ENCODE assay signal across 35 mouse cellular contexts in genomic region chr10:42002436-42002835, GRCm38 (mm10).
"Had no signal": no experiment of that assay in that cellular context is flagged by ENCODE, and none has a peak within 500 bp of the region (broad histone marks: within the 10 kb centered on the region; RNA-seq: fewer than 3 reads in every experiment).

No protein-coding gene starts in this region.

- DNase-seq: heart, postnatal 10 days; heart, postnatal 14 days; heart, postnatal 36 days; heart, postnatal 4 days; kidney, adult 11 months; kidney, adult 18-20 months; kidney, adult 2 months; kidney, adult 8-10 months; kidney, adult 9 months; kidney, postnatal 10 days; kidney, postnatal 14 days; kidney, postnatal 25 days; kidney, postnatal 36 days; kidney, postnatal 4 days; layer of hippocampus, adult 9-11 months; layer of hippocampus, postnatal 36 days had no signal

- H3K4me3 ChIP-seq: heart, embryonic 12.5 days; heart, embryonic 13.5 days; heart, embryonic 15.5 days; hindbrain, embryonic 10.5 days; hindbrain, embryonic 12.5 days; hindbrain, embryonic 13.5 days; hindbrain, embryonic 15.5 days; intestine, embryonic 15.5 days; kidney, embryonic 15.5 days; layer of hippocampus, adult 2 months; left cerebral cortex, adult 2 months had no signal

- H3K27me3 ChIP-seq: heart, embryonic 13.5 days; heart, embryonic 15.5 days; hindbrain, embryonic 12.5 days; hindbrain, embryonic 13.5 days; hindbrain, embryonic 15.5 days; intestine, embryonic 15.5 days; kidney, embryonic 15.5 days had no signal

- H3K9ac ChIP-seq: heart, embryonic 12.5 days; heart, embryonic 13.5 days; heart, embryonic 15.5 days; hindbrain, embryonic 12.5 days; hindbrain, embryonic 13.5 days; hindbrain, embryonic 14.5 days; hindbrain, embryonic 15.5 days; intestine, embryonic 15.5 days; kidney, embryonic 15.5 days had no signal

- H3K9me3 ChIP-seq: heart, embryonic 12.5 days; heart, embryonic 13.5 days; heart, embryonic 15.5 days; hindbrain, embryonic 10.5 days; hindbrain, embryonic 12.5 days; hindbrain, embryonic 13.5 days; hindbrain, embryonic 15.5 days; intestine, embryonic 15.5 days; kidney, embryonic 15.5 days had no signal

- H3K36me3 ChIP-seq: heart, embryonic 12.5 days; heart, embryonic 13.5 days; heart, embryonic 15.5 days; hindbrain, embryonic 10.5 days; hindbrain, embryonic 12.5 days; hindbrain, embryonic 13.5 days; intestine, embryonic 15.5 days; kidney, embryonic 15.5 days had no signal

- H3K4me2 ChIP-seq: heart, embryonic 11.5 days; heart, embryonic 12.5 days; heart, embryonic 13.5 days; heart, embryonic 15.5 days; hindbrain, embryonic 12.5 days; hindbrain, embryonic 13.5 days; hindbrain, embryonic 14.5 days; hindbrain, embryonic 15.5 days; intestine, embryonic 15.5 days; kidney, embryonic 15.5 days had no signal

- H3K4me1 ChIP-seq: hindbrain, embryonic 13.5 days; hindbrain, embryonic 15.5 days; intestine, embryonic 15.5 days; kidney, embryonic 15.5 days had no signal

- H3K27ac ChIP-seq: heart, embryonic 13.5 days; heart, embryonic 15.5 days; hindbrain, embryonic 10.5 days; hindbrain, embryonic 12.5 days; hindbrain, embryonic 13.5 days; hindbrain, embryonic 14.5 days; hindbrain, embryonic 15.5 days; hindbrain, postnatal 0 days; intestine, embryonic 15.5 days; kidney, embryonic 15.5 days; kidney, postnatal 0 days; layer of hippocampus, adult 2 months; left cerebral cortex, adult 2 months had no signal

- ATAC-seq: hindbrain, embryonic 16.5 days; hindbrain, postnatal 0 days; inflammation-experienced regulatory T-cells, adult 6 months; intestine, embryonic 15.5 days; intestine, embryonic 16.5 days; intestine, postnatal 0 days had no signal
